In genomic region chr6:73469567-73469966, GRCm38 (mm10) we compare ENCODE assay signal across 24 mouse cellular contexts. TPM values are rescaled to one million over a fixed set of nuclear protein-coding genes. Genes with fewer than 3 reads are reported as not detected.
DNase-seq lines count a peak whose midpoint lies in the region; ATAC-seq and TF ChIP-seq lines count a peak whose summit lies in the region.
"Had no signal": no experiment of that assay in that cellular context is flagged by ENCODE, and none has a peak within 500 bp of the region (broad histone marks: within the 10 kb centered on the region; RNA-seq: fewer than 3 reads in every experiment).

Gene 4931417E11Rik (minus strand): TSS chr6:73469667.

- peak; percentile 51; the same call in 1 of the 2 replicates for TF ChIP-seq POLR2A in testis, adult 2 months (IDR thresholded peaks at IDR 0.05; ENCODE audit: control insufficient read depth, low read depth, low read length)

- H3K4me1 ChIP-seq in heart, embryonic 15.5 days (replicated peaks): no peaks in the 10 kb centered on the region
- H3K4me1 ChIP-seq in heart, embryonic 10.5 days: no peaks in the 10 kb centered on the region
- no peaks in the 10 kb centered on the region for H3K4me1 ChIP-seq in midbrain, embryonic 16.5 days (ENCODE audit: control insufficient read depth, insufficient read depth, low read length)
- no peaks in the 10 kb centered on the region for H3K4me1 ChIP-seq in midbrain, embryonic 15.5 days
- peaks cover 10% of the 10 kb centered on the region for H3K4me1 ChIP-seq in testis, adult 2 months (ENCODE audit: control insufficient read depth, insufficient read depth, low read length)

- DNase-seq in heart, embryonic 10.5 days (ENCODE audit: low spot score): no peak
- no peak for DNase-seq in testis, postnatal 10 days (ENCODE audit: low spot score)
- DNase-seq in testis, postnatal 14 days (ENCODE audit: low spot score): peak; percentile 7
- no peak for DNase-seq in frontal cortex, postnatal 14 days (ENCODE audit: low spot score in 2 of 2)
- DNase-seq: adrenal gland, adult 2 months; adrenal gland, adult 8-10 months; adrenal gland, postnatal 10 days; adrenal gland, postnatal 14 days; adrenal gland, postnatal 25 days; adrenal gland, postnatal 36 days; B cell, adult 2 months; cerebellum, adult 11 months; cerebellum, adult 11-12 months had no signal

- TF ChIP-seq CTCF in testis, adult 2 months (IDR thresholded peaks at IDR 0.05; ENCODE audit: control insufficient read depth, insufficient read depth, insufficient replicate concordance, low read depth, low read length): no peak

- no peak within 1 kb of the TSS for H3K9ac ChIP-seq in heart, embryonic 15.5 days
- no peak within 1 kb of the TSS for H3K9ac ChIP-seq in midbrain, embryonic 16.5 days (ENCODE audit: low read depth, low read length)
- H3K9ac ChIP-seq in midbrain, embryonic 15.5 days: no peak within 1 kb of the TSS

- no peak within 1 kb of the TSS for H3K27ac ChIP-seq in heart, embryonic 15.5 days
- no peak within 1 kb of the TSS for H3K27ac ChIP-seq in heart, embryonic 10.5 days
- H3K27ac ChIP-seq in midbrain, embryonic 16.5 days (ENCODE audit: low read length): no peak within 1 kb of the TSS
- H3K27ac ChIP-seq in midbrain, embryonic 15.5 days: no peak within 1 kb of the TSS
- H3K27ac ChIP-seq in testis, adult 2 months (ENCODE audit: control insufficient read depth, insufficient read depth, low read depth, low read length): peak within 1 kb of the TSS; percentile 97

- no peak within 1 kb of the TSS for H3K4me3 ChIP-seq in heart, embryonic 15.5 days
- H3K4me3 ChIP-seq in heart, embryonic 10.5 days: no peak within 1 kb of the TSS
- no peak within 1 kb of the TSS for H3K4me3 ChIP-seq in midbrain, embryonic 16.5 days (ENCODE audit: low read depth, low read length)
- no peak within 1 kb of the TSS for H3K4me3 ChIP-seq in midbrain, embryonic 15.5 days
- H3K4me3 ChIP-seq in testis, adult 2 months (ENCODE audit: control insufficient read depth, low read depth, low read length): peak within 1 kb of the TSS; percentile 83

- 0 out of 2 replicates have a peak within 1 kb of the TSS, but pooled peaks have one; percentile 10 for H3K4me2 ChIP-seq in heart, embryonic 15.5 days
- H3K4me2 ChIP-seq in midbrain, embryonic 16.5 days (ENCODE audit: low read length): no peak within 1 kb of the TSS
- no peak within 1 kb of the TSS for H3K4me2 ChIP-seq in midbrain, embryonic 15.5 days

- H3K27me3 ChIP-seq in heart, embryonic 15.5 days: no peaks in the 10 kb centered on the region
- H3K27me3 ChIP-seq in heart, embryonic 10.5 days (ENCODE audit: insufficient read depth, poor library complexity, severe bottlenecking): no peaks in the 10 kb centered on the region
- H3K27me3 ChIP-seq in midbrain, embryonic 16.5 days (ENCODE audit: control insufficient read depth, insufficient read depth, low read depth, low read length): no peaks in the 10 kb centered on the region
- no peaks in the 10 kb centered on the region for H3K27me3 ChIP-seq in midbrain, embryonic 15.5 days (replicated peaks)
- no peaks in the 10 kb centered on the region for H3K27me3 ChIP-seq in testis, adult 2 months (ENCODE audit: control insufficient read depth, insufficient read depth, low read length)
- H3K27me3 ChIP-seq: CH12.LX, Patski had no signal

- no peak for ATAC-seq in heart, embryonic 15.5 days (replicated peaks; ENCODE audit: insufficient number of reproducible peaks, insufficient read depth, low FRiP score, low read depth)
- 0 out of 2 replicates have a peak, but pooled peaks have one; percentile 17 for ATAC-seq in midbrain, embryonic 16.5 days
- ATAC-seq in midbrain, embryonic 15.5 days (replicated peaks): no peak
- ATAC-seq: activated CD4-positive, CD25-positive, alpha-beta regulatory T cell, adult 4 months; CD4-positive, CD25-positive, alpha-beta regulatory T cell, adult 4 months; Patski had no signal

- no peaks in the 10 kb centered on the region for H3K9me3 ChIP-seq in heart, embryonic 15.5 days (replicated peaks)
- H3K9me3 ChIP-seq in heart, embryonic 10.5 days: no peaks in the 10 kb centered on the region
- H3K9me3 ChIP-seq in midbrain, embryonic 16.5 days (replicated peaks; ENCODE audit: control insufficient read depth, low read length, poor library complexity, severe bottlenecking): no peaks in the 10 kb centered on the region
- no peaks in the 10 kb centered on the region for H3K9me3 ChIP-seq in midbrain, embryonic 15.5 days

- 87% methylated on average over 8 of the region's 8 CpGs for WGBS in heart, embryonic 15.5 days
- WGBS in heart, embryonic 10.5 days: 87% methylated on average over 8 of the region's 8 CpGs
- WGBS in midbrain, embryonic 16.5 days: 68% methylated on average over 8 of the region's 8 CpGs
- 70% methylated on average over 8 of the region's 8 CpGs for WGBS in midbrain, embryonic 15.5 days

- H3K36me3 ChIP-seq in heart, embryonic 15.5 days: no peaks in the 10 kb centered on the region
- no peaks in the 10 kb centered on the region for H3K36me3 ChIP-seq in heart, embryonic 10.5 days
- no peaks in the 10 kb centered on the region for H3K36me3 ChIP-seq in midbrain, embryonic 16.5 days (ENCODE audit: control insufficient read depth, insufficient read depth, low read length)
- no peaks in the 10 kb centered on the region for H3K36me3 ChIP-seq in midbrain, embryonic 15.5 days (replicated peaks)
- no peaks in the 10 kb centered on the region for H3K36me3 ChIP-seq in testis, adult 2 months (ENCODE audit: control insufficient read depth, insufficient read depth, low read length)
- H3K36me3 ChIP-seq: G1E had no signal

RNA-seq across cellular contexts. Expression of gene 4931417E11Rik, which starts in this region (rescaled TPM):
- polyA plus RNA-seq in heart, embryonic 15.5 days (2015; fragmentation: Nextera tagmentation; extraction: Ambion mirVana): not detected in 2 replicates
- not detected in 2 replicates for polyA plus RNA-seq in heart, embryonic 10.5 days (2016; fragmentation: Nextera tagmentation; extraction: Ambion mirVana)
- not detected in 2 replicates for polyA plus RNA-seq in midbrain, embryonic 16.5 days (2015; fragmentation: Nextera tagmentation; extraction: Ambion mirVana)
- not detected in 2 replicates for polyA plus RNA-seq in midbrain, embryonic 15.5 days (2015; fragmentation: Nextera tagmentation; extraction: Ambion mirVana)
- polyA plus RNA-seq in testis, adult 2 months (2012; rRNA removed): 134 and 149 TPM in 2 replicates
- polyA plus RNA-seq: activated CD4-positive, CD25-positive, alpha-beta regulatory T cell, adult 4 months; adrenal gland, adult 2 months; brain, embryonic 14.5 days; C2C12; CD4-positive, CD25-positive, alpha-beta regulatory T cell, adult 4 months; G1E; Patski had no signal

Comparison
In these comparisons a context has a peak if more than half of its experiments do, and no peak if none do; other contexts are left out.
1. RNA of gene 4931417E11Rik (polyA plus RNA-seq): 134 to 149 TPM in testis, adult 2 months; not detected in heart, embryonic 15.5 days, not detected in heart, embryonic 10.5 days, not detected in midbrain, embryonic 16.5 days and not detected in midbrain, embryonic 15.5 days; every median in the first group is over 100 times any median in the second.
2. Peak in ATAC-seq in midbrain, embryonic 16.5 days; RNA of the gene not detected or under 1 TPM.